Mouse (Mus musculus) hindlimb bud, embryonic 11.5 days (tissue): ENCODE measurements around the gene Gm36028.

Source experiments
- DNase-seq: peaks from one replicate; pipeline ENCODE4 v3.0.0-alpha.2; 2012; ENCODE audit warnings: low read depth, low spot score; ENCODE audit errors: extremely low spot score

Gm36028 gene

DNA sequence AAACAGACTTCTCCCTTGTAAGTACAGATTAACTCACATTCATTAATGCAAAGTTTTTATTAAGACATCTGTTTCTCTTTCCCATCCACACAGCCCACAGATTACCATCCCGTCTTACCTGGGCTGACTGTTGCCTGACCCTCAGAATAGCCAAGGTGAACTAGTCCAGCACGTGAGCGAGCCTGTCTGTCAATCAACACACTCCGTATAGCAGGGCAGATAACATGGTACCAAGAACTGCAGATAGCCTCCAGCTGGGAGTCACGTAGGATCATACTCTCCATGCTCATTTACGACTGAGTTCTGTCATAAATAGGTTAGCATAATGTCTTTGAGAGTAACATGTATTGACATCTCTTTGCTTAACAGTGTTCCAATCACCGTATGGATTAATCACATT lies at the start of gene Gm36028:
TSS of gene Gm36028 (minus strand) at position 118 of the 400 bp plus-strand sequence.
- DNase-seq: no peak

DNA sequence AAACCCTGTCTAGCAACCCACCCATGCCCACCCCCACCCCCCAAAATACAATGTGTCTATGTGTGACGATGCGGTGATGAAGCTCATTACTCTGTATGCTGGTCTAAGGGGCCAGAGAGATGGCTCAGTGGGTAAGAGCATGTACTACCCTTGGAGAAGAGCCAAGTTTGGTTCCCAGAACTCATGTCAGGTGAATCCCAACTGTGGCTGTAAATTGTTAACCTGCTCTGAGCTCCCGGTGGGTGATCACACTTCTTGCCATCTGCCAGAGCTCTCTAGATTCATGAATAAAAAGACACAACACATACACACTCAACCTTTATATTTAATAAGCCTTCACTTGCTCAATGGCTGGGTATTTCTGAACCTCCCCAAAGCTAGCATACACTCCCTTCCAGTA lies 45.5 kb upstream of the Gm36028 start:
- no peak for DNase-seq

DNA sequence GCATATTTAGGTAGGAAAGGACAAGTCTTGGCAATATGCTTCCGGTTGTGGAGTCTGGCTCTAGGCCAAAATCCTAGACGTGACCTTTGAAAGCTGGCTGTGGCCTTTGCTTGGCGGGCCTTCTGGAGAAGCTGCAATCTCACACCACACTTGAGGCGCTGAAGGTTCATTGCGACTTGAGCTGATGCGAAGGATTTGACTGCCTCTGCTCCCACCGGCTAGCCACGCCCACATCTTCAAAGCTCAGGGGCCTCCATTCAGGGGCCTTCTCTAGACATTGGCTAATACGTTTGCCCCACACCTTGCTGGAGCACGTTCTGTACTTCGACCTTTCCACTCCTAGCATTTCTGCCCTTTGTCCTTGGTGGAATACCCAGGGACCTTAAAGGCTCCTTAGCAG lies 40.4 kb upstream of the Gm36028 start:
- no peak for DNase-seq

DNA sequence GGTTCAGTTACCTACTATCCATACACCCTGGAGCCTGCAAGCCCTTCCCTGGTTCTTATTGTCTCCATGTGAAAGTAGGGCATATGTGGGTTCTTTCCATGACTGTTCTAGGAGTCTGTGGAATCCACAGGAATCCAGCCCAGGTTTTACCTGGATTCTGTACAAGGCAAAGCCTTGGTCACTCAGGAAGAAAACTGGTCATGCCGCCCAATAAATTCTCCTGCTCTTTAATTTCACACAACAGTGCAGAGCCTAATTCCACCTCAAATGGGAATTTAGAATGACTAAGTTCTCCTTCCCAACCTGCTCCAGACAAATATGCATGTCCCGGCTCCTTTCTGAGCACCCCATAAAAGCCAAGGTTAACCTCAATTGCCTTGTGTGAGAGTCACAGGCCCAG lies 38.4 kb upstream of the Gm36028 start:
- peak; percentile 56 for DNase-seq

DNA sequence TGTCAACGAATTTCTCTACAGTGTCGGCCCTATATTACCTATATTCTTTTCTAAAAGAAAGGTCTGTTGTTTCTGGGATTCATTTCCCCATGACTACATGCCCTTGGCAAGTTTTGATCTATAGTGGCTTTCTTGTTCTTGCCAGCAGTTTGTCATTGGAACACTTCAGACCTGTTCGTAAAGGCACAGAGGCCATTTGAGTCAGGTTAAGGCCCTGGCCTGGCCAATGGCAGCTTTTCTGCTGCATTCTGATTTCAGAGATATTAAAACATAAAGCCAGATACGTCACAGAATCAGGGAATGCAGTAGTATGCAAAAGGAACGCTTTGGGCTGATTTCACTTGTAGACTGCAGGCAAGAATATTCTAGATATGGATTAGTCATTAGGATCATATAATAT lies 37.8 kb upstream of the Gm36028 start:
- no peak for DNase-seq

DNA sequence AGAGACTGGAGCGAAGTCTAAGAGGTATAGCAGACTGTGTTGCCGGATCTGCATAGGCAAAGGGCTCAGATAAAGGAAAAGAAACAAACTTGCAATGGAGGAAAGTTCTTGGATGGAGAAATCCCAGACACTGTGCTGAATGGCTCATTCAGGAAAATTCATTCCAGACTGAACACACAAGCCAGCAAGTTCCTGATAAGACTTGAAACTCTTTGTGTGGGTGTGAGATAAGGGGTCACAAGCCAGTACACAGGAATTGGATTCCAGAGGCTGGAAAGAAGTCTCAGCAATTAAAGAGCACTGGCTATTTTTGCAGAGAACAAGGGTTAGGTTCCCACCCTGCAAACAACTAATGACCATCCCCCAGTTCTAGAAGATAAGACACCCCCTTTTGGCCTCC lies 33.0 kb upstream of the Gm36028 start:
- DNase-seq: no peak

DNA sequence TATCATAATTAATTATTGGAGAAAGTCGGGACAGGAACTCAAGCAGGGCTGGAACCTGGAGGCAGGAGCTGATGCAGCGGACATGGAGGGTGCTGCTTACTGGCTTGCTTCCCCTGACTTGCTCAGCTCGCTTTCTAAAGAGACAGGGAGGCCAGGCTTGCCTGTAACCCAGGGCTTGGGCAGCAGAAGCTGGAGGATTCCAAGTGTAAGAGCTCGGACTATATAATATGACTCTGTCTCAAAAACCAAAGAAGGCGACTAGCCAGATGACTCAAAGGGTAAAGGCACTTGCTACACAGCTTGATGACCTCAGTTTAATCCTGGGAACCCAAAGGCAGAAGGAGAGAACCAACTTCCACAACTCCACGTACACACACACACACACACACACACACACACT lies 32.4 kb upstream of the Gm36028 start:
- no peak for DNase-seq

DNA sequence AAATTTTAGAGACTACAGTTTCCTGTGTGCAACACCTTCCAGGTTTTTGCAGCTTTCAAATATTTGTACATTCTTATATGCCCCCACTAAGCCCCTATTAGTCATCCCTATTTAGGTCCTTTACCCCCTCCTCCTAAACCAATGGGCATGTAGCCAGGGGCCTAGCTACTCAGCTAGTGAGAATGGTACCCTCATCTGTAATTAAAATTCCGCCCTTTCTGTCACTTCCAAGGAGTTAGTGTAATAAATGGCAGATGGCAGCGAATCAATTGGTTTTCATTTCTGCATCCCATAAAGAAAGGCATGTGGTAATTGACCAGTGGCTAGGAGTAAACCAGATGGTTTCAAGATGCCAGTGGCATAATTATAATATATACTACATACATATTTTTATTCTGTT lies 31.7 kb upstream of the Gm36028 start:
- no peak for DNase-seq

DNA sequence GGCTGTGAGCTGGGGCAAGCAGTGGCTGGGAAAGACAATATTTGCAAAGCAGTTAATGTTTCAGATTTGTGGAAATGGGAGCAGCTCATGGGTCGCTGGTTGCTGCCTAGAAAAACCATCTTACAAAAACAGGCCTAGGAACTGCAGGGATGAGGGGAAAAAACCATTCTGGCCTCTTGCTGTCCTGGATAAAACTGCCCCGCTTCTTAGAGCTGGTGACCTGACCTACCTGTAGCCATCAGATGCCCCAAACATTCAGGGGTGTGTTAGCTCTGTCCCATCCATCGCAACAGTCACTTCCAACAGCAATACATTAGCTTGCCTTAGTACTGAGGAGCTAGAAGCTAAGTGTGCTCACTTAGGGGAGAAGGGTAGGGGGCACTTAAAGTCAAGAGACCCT lies 28.0 kb upstream of the Gm36028 start:
- no peak for DNase-seq

DNA sequence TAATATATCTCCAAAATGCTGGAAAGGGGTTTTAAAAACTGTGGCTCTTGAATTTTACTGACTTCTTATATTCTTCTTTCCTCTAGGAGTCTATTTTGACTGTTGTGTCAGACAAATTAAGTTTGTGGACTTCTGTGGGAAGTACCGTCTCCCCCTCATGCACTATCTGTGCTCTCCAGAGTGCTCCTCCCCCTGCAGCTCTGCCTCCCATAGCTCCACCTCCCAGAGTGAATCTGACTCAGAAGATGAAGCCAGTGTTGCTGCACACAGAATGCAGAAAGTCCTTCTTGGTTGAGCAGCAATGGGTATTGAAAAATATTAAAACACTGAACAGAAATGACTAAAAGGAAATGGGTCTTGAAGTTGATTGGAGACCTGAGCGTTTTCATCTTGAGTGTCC lies 20.2 kb upstream of the Gm36028 start:
- no peak for DNase-seq

DNA sequence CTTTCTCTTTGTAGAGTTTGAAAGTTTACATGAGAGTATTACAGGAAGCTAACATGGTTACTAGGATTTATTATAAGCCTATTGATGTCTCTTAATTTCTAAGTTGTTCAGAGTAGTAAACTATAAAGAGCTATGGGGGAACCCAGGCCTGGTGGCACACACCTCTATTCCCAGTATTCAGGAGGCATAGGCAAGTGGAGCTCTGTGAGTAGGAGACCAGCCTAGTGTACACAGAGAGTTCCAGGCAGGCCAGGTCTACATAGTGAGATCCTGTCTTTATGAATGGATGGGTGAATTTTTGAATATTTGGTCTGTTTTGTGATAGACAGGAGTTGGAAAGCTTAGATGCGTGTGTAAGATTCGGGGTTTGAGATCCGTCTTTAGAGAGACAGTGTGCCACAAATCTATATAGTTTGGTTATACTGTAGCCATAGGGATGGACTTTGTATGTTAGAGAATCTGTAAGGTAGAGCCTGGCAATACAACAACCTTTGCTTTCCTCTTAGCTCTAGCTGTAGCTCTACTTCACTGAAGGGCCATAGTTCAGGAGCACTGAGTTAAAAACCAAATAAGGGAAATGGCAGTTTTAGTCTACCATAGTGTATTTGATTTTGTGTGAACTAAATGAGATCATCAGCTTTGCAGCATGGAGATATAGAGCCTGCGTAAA lies 18.9 kb upstream of the Gm36028 start:
- DNase-seq: no peak

DNA sequence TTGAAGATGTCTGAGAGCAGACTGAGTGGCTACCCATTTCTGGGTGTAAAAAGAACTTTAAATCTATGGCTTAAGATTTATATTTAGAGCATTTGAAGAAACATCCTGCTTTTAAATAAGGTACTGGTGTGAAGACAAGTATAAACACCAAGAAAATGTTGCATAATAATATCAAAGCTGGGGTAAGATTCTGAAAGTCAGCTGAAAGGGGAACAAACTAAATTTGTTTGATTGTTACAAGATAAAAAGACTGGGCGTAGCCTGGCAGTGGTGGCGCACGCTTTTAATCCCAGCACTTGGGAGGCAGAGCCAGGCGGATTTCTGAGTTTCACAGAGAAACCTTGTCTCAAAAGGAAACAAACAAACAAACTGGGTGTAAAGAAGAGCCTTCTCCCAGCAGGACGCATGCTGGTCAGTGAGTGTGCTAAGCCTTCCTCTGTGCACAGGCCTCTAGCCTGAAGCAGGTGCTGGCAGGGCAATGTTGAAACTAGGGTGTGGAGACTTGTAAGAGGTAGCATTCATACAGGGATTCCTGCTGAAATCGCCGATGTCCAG lies 18.1 kb upstream of the Gm36028 start:
- DNase-seq: no peak

DNA sequence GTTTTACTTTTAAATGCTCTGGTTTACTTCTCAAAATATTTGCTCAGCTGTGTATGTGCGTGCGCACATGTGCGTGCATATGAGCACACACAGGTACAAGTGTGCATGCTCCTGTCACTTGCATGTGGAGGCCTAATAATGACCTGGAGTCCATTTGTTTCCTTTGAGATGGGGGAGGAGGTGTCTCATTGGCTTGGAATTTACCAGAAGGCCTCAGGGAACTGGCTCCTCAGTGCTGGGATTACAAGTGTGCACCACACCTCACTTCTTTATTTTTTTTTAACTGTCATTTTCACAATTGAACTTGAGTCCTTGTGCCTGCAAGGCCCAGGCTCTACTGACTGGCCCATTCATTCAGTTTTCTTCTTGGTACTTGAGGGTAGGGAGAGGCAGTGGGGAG lies 16.5 kb upstream of the Gm36028 start:
- no peak for DNase-seq

DNA sequence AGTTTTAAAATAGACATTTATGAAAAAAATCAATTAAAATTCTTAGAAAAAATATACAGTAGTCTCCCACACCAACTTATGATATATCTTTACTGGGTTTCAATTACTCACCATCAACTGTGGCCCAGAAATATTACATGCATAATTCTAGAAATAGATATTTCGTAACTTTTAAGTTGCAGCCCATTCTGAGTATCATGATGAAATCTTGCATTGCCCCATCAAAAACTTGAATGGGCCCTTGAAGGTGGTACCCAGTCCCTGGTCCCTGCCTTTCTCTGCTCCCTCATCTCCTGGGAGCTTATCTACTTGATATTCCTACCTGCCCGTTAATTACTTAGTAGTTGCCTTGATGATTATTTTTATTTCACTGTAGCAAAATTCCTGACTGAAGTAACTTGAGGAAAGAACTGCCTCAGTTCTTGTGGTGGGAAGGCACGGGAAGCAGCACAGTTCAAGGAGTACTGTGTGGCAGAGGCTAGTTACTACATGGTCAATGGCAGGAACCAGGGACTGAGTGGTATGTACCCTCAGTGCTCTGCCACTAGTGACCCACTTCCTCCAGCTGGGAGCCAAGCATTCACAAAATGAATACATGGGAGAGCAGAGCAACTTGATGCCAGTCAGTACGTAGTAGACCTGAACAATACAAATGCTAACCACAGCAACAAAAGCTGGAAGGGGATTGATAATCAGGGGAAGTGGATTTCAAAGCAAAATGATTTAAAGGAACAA lies 13.7 kb upstream of the Gm36028 start:
- no peak for DNase-seq

DNA sequence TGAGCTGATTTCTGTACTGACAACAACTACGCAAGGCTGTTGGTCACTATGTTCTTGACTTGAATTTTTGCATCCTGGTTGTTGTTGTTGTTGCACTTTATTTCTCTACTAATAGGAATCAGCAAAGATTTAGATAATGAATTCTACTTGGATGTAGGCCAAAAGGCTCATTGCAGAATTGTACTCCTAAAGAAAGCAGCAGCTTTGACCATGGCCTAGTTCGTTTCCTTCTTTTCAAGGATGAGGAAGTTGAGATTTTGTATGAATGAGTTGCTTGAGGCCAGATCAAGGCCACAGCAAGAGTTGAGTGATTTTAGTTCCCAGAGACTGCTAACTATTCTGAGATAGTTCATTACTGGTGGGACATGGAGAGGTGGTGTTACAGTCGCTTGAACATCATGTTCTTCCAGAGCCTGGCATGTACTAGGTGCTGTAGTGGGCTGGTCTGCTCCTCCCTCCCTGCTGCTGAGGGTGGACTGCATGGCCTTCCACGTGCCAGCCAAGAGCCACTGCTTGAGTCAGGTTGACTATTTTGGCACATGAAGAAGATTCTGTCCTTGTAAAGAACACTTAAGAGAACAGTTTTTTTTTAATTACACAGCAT lies 10.3 kb upstream of the Gm36028 start:
- no peak for DNase-seq

DNA sequence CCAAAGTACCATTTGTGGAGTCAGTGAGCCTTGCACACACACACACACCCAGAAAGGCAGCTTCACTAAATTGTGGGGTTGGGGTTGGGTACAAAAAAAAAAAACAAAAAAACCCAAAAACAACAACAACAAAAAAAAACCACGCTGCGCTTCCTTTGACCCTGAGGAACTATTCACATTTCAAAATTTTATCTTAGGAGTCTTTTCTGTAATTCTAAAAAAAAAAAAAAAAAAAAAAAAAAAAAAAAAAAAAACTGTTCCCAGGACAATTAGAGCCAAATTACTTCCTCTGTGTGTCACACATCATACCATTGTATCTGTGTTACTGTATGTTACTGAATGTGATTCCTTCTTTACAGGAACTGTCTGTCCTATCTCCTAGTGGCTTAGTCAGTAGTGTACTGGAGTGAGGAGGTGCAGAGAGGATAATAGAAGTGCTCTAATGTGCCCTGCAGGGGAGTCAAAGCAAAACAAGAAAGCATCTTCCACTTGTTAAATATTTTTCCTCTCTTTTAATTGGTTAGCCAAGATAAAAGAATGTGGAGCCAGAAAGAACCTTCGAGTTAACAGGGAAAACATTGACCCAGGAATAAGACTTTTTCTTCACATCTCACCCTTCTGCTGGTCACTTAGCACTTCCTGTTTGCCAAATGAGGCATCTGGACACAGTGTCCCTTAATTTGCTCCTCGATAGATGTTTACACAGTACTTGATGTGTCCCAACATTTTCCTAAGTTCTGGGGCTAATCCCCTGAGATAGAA lies 8.7 kb upstream of the Gm36028 start:
- DNase-seq: no peak

DNA sequence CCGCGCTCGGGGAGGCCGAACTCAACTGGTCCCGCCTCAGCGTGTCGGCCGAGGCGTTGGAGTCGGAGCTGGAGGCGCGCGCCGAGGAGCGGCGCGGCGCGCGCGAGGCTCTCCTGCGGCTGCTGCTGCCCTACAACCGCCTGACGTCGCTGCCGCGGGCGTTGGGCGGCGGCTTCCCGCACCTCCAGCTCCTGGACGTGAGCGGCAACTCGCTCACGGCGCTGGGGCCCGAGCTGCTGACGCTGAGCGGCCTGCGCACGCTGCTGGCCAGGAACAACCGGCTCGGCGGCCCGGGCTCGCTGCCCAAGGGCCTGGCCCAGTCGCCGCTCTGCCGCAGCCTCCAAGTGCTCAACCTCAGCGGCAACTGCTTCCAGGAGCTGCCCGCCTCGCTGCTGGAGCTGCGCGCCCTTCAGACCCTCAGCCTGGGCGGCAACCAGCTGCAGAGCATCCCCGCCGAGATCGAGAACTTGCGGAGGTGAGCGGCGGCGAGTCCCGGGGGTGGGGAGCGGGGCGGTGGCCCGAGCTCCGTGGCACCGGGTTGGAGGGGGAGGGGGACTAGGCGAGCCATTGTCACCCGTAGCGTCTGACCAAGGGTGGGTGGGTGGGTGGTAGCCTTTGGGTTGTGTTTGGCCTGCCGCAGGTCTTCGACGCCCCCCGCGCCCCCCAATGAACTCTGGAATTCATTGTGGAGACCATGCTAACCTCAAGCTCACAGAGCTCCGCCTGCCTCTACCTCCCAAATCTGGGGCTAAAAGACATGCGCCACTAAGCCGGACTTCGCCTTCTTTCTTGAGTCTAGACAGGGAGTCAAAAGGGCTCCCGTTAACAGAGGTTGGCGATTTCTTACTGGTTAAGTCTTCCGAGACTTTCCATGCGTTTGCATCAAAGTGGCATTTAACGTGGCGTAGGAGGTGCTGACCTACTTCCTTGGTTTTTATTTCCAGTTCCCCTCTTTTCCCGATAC lies 7.8 kb upstream of the Gm36028 start:
- no peak for DNase-seq

DNA sequence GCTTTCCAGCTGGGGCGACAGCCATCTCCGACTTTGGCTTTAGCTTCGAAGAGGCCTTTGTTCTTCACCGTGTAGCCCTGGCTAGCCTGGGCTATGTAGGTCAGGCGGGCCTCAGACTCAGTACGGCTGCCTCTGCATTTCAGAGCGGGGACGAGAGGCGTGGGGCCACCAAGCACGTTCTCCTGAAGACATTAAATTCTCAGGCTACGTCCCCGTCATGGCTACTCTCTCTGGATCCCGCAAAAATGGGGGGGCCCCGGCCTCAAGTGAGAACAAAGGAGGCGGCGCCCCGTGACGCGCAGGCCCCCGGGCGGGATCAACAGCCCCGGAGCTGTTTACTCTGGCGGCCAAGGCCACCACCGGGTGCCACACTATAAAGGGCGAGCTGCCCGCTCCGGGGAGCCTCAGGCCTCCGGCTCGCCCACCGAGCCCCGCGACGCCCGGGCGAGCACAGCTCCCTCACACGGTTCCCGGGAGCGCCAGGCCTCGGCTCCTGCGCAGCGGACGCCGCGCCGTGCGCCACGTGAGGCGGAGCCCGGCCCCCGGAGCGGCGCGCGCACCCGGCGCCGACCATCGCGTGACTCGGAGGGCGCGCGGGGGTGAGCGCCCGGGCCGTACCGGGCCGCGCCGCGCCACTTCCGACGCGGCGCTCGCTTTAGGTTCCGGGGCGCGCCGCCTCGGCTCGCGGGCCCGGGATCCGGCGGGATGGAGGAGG lies 7.0 kb upstream of the Gm36028 start, which contains the start of gene Lrrc58:
TSS of gene Lrrc58 (plus strand) at position 599 of the 715 bp plus-strand sequence.
- DNase-seq: no peak

DNA sequence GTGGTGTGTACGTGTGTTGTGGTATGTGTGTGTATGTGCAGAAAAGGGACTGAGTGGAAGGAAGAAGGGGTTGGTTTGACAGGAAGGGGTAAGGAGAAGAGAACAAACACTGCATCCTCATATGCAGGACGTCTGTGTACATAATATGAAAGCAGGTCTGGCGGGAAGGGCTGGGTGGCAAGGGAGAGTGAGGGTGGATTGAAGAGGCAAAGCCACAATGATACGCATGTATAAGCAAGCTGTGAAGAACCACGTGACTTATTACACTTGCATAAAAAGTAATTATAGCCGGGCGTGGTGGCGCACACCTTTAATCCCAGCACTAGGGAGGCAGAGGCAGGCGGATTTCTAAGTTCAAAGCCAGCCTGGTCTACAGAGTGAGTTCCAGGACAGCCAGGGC lies 4.9 kb upstream of the Gm36028 start:
- DNase-seq: no peak

DNA sequence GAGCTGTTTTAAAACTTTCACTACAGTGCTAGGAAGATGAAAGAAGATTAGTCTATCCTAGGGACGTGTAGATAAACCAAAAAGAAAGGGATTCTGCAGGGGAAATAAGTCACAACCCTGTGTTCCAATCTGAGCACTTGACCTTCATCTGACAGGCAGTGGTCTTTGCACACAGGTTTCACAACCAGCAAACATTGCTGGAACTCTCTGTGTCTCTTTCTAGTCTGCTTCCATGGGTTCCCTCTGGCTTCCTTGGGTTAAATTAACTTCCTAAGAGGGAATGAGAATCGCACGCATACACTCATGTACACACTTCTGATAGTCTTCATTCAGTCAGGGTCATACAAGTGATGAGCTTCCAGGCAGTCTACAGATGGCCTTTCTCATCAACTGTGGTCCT lies 2.9 kb upstream of the Gm36028 start:
- DNase-seq: no peak
